13 mouse cellular contexts compared by ENCODE assay signal in genomic region chr7:118143602-118144001, GRCm38 (mm10).
"Had no signal": no experiment of that assay in that cellular context is flagged by ENCODE, and none has a peak within 500 bp of the region (broad histone marks: within the 10 kb centered on the region; RNA-seq: fewer than 3 reads in every experiment).

No protein-coding gene starts in this region.

- H3K9ac ChIP-seq: limb, embryonic 12.5 days; lung, embryonic 15.5 days; midbrain, embryonic 12.5 days; neural tube, embryonic 13.5 days had no signal

- H3K9me3 ChIP-seq: limb, embryonic 12.5 days; lung, embryonic 15.5 days; midbrain, embryonic 12.5 days; neural tube, embryonic 13.5 days had no signal

- ATAC-seq: midbrain, embryonic 16.5 days had no signal

- DNase-seq: kidney, adult 11 months; kidney, adult 9 months; kidney, postnatal 36 days; spleen, adult 18-20 months; thymus, adult 18-20 months; thymus, postnatal 14 days had no signal

- H3K4me2 ChIP-seq: limb, embryonic 12.5 days; lung, embryonic 15.5 days; midbrain, embryonic 12.5 days; neural tube, embryonic 13.5 days had no signal

- H3K4me3 ChIP-seq: layer of hippocampus, adult 2 months; limb, embryonic 12.5 days; lung, embryonic 15.5 days; midbrain, embryonic 12.5 days; neural tube, embryonic 13.5 days had no signal

- H3K27ac ChIP-seq: kidney, postnatal 0 days; layer of hippocampus, adult 2 months; limb, embryonic 12.5 days; lung, embryonic 15.5 days; midbrain, embryonic 12.5 days; neural tube, embryonic 13.5 days had no signal

- H3K27me3 ChIP-seq: limb, embryonic 12.5 days; lung, embryonic 15.5 days; midbrain, embryonic 12.5 days; neural tube, embryonic 13.5 days had no signal

- H3K4me1 ChIP-seq: limb, embryonic 12.5 days; lung, embryonic 15.5 days; midbrain, embryonic 12.5 days; neural tube, embryonic 13.5 days had no signal
